Mouse (Mus musculus) spleen, adult 2 months (tissue): ENCODE results near the gene Npdc1.

ENCODE experiments used
- CTCF ChIP-seq: fragments of 200-500 bp; IDR thresholded peaks from 2 replicates; pipeline ENCODE4 v1.5.1; 2011; ENCODE audit warnings: mild to moderate bottlenecking, inconsistent platforms; ENCODE audit not compliant: insufficient read depth, insufficient read length, insufficient replicate concordance; ENCODE audit errors: extremely low read depth
- POLR2A ChIP-seq: fragments of 200-500 bp; IDR thresholded peaks from 2 replicates; pipeline ENCODE4 v1.6.1; 2011; ENCODE audit warnings: low read depth, low read length, inconsistent platforms

- TF ChIP-seq CTCF (no peak), POLR2A (no peak)
Measured at GRCm38 (mm10) chr2:25436286-25436820, 37.2 kb downstream of the Npdc1 start.
